Mouse (Mus musculus) kidney, adult 11 months (tissue): ENCODE measurements around the gene Dennd5a.

ENCODE experiments used
- DNase-seq: peaks from one replicate; pipeline ENCODE4 v3.0.0; 2022

Gene Dennd5a

DNA sequence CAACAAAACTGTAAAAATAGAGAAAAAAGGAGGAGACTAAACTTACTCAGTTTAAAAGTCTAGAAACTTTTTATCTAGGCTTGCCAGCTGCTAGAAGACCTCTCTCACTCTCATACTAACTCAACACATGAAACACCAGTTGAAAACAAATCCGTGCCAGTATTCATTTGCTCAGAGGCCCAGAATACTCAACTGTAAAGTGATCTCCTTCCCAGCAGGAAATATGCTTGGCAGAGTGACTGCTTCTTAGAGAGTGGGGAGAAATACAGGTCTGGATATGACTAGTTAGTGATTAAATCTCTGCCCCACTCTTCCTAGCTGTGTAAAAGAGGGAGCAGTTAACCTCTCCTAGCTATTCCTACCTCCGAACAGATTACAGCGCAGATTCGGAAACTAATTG is 2.3 kb upstream of the Dennd5a start:
- DNase-seq, result no peak

DNA sequence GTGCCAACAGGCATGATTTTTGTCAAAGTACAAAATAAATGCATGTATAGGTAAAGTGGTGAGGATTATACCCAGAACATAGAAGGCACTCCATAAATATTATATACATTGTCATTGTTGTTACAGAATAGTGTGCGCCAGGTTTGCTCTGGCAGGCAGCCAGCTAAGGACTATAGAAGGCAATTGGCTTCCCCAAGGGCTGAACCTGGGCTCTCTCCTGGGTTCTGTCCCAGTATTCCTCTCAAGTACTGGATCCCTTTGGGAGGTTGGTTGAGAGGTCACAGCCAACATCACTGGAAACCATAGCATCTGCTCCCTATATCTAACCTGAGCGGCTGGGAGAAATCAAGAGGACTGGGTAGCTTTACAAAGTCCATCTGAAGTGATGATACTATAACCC is 1.3 kb upstream of the Dennd5a start:
- no peak for DNase-seq

DNA sequence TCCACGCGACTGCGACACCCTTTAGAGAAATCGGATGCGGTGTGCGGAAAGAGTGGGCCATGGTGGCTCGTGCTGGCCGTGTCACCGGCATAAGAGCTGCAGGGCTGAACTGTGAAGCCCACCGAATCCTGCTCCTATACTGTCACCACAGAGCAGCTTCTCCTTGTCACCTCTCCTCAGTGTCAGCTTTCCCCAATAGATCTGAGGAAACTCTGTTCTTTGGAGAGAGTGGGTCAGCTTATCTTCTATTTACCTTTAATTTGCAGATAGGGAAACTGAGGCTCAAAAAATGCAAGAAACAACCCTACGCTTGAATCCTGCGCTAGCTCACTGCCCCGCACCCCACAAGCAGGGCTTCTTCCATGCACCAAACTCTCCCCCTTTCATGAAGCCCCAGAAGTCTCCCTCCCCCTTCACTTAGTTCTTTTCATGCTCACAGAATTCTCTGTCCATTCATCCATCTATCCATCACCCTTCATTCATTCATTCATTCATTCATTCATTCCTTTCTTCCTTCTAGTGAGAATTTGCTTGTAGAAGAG is 414 bp upstream of the Dennd5a start:
- DNase-seq, result no peak

DNA sequence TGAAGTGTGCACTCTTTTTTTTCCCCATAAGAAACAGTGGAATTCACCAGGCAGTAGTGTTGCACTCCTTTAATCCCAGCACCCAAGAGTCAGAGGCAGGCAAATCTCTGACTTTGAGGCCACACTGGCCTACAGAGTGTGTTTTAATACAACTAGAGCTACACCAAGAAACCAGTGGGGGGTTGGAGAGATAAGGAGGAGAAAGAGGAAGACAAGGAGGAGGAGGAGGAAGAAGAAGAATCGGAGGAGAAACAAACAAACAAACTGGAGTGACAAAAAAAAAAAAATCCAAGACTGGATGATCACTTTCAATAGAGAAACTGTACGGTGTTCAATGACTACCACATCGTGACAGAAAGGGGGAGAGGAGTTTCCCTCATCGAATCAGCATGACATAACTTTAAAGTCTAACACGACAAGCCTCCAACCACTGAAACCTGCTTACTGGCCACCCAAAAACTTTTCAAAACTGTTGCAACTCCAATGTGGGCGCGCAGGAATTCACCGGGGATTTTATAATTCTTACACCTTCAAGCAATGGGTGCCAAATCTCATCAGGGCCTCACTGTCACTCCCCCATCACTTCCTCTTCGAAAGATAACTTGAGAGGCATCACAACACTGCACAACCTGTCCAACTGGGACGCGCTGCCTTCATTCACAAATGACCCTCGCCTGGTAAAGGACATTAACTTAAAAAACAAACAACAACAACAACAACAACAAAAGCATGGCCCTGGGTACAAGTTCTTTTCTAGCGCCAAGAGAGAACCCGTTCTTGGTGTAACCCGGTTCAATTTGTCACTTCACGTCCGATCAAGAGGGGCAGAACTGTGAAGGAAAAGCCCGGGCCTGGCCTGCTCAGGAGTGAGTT is 1.2 kb downstream of the Dennd5a start:
- peak; percentile 11 for DNase-seq

DNA sequence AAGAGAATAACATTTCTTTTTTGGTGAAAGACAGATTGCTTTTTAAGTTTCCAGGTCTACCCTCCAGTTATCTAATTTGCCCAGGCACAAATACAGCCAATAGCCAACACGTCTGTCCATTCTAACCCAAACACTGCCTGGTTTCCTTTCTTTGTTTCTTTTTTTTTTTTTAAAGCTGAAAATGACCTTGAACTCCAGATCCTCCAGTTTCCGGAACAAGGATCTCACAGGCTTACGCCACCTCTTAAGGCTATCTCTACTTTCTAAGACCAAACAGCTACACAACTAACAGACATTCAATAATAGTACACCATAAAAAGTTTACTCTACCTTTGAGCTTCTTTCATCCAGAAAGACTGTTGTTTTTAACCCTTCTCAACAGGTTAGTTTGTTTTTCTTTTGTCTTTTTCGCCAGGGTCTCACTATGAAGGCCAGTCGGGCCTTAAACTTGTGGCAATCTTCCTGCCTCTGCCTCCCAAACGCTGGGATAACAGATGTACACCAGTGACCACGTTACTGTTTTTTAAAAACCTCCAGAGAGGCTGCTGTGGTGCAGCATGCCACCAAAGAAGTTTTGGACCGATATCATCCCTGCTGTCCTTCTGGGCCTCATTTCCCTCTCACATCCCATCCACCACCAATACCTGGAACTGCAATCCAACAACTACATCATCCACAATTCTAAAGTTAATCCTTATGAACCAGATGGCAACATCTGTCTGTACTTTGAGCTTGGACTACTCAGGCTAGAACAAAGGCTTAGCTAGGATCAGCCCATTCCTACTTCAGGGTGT is 2.1 kb downstream of the Dennd5a start:
- no peak for DNase-seq

DNA sequence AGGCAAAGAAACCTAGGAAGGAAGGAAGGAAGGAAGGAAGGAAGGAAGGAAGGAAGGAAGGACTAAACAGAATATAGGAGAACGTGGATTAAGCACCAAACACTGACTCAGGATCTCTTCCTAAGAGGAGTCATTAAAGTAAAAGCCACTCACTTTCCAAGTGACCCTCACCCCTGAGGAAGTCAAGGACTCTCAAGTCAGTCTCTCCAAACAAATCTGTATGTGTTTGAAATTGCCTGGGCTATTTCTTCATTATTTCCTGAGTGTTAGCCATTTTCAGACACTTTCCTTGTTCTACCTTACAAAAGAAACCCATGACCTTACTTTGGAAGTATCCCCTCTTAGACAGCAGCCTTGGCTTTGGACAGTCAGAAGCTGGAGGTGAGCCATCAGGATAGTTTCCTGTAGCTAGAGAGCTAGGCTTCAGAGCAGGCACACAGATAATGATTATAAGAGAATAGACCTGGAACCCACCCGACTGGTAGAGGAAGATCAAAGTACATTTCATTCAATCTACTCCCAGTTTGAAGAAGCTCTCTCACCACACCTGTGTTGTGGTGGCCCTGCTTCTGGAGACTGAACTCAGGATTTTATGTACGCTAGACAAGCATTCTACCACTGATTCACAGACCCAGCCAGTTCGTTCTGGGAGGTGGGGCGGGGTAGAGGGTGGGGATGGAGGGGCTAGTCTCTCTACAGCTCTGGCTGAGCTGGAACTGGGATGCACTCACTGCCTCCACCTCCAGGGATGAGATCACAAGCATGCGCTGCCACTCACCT is 5.5 kb downstream of the Dennd5a start:
- DNase-seq, result peak; percentile 35

DNA sequence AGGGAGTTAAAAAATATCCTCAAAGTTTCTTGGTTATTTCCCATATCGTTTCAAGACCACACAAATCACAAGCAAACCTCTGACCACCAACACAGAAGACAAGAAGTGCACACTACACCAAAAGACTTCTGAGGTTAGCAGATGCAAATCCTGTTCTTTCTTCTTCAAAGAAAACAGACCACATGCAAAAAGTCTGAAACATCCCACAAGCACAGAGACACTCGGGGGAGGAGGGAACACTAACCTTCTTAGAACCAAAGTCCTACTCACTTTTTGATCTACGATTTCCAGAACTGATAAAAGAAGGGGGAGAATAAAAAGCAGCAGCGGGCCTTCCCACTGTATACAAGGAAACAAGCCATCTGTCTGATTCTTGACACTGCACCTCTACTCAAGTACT is 9.0 kb downstream of the Dennd5a start:
- DNase-seq, result no peak

DNA sequence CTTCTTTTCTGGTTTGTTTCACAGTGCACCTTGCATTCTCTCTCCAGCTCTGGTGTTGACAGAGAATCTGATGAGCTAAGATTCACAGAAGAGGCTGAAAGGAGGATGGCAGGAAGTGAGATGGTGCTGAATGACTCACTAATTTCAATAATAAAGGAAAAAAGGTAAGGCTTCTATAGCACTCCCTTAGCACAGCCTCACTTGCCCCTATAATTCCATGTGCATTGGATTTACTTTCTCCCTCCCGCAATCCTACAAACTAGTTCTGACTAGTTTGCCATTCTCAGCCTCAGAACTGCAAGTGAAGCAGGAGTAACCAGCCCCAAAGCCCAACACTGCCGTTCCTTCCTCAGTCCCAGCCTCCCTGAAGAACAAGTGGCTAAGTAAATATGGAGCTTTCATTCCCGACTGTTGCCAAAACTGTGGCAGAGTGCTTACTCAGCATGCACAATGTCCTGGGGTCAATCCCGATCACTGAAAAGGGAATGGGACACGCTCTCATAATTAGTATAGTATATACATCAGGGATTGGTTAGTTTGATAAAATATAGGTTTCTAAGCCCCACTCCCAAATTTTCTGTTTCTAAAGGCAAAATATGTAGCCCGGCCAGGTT is 15.7 kb downstream of the Dennd5a start:
- no peak for DNase-seq

DNA sequence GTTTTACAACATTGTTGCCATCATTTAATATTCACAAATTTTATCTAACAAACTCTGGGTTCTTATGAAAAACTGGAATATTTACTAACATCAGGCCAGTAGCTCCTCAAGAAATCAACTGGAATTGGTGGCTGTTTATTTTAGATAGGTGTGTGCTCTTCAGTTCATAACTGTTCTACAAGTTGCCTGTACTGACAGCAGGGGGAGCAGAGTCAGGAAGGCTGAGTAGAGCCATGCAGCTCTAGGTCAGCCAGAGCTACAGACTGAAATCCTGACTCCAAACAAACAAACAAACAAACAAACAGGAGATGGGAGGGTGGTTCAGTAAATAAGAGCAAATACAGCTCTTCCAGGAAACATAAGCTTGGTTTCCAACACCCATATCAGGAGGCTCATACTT is 30.6 kb downstream of the Dennd5a start:
- no peak for DNase-seq

DNA sequence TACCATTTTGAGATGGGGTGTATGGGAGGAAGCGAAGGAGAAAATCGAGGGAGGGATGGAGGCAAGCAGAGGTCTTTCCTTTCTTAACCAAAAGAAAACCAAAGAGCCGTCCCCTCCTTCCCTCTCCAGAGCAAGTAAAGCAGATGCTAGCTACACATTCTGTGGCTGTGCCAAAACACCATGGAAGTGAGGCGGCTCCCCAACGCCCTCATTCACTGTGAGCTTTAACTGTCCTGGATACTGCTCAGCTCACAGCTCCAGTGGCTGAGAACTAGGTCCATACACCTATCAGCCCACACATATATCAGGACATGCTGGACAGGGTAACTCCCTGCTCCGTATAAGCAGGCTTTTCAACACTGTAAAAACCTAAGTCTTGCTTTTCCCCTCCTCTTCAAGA is 31.9 kb downstream of the Dennd5a start:
- DNase-seq, result no peak

DNA sequence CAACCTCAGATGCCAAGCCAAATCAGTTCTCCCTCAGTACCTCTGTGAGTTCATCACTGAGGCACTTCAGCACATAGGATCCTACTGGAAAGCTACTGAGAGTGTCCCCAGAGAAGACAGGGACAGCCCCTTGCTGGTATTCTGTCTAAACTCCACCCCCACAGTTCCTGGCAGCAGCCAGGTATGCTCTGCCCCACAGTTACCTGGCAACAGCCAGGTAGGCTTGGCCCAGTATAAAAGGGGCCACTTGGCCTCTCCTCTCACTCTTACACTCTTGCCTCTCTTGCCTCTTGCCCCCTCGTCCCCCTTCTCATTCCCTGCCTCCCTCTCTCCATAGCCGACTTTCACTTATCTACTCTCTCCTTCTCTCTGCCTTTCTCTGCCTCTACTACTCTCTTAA is 35.3 kb downstream of the Dennd5a start:
- DNase-seq, result no peak

DNA sequence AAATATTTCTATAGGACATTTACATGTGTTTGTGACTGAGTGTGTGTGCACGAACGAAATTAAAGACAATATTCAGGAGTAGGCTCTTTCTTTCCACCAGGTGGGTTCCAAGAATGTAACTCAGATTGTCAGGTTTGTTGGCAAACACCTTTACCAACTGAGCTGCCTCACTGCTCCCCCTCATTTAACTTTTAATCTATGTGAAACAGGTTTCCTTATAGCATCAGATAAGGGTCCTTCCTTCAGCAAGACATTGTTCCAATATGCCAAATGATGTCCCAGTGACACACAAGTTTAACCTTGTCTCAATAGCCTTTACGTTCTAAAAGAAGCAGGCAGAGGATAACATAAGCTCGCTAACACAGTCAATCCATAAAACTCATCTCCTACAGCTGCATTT is 37.4 kb downstream of the Dennd5a start:
- DNase-seq, result no peak

DNA sequence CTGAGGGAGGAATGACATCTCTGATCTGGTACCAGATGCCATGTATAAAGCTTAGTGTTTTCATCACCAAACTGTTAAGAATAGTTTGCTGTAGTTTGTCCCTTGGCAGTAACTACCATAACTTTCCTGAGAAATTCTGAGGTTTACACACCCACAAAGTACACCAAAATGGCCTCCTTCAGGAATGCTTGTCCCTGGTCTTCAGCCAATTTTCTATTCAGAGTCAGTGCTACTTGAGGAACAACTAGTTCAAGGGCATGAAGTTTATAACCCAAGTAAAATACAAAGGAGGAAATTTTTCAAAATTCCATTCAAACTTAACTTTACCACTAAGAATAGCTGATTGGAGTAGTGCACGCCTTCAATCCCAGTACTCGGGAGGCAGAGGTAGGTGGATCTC is 54.1 kb downstream of the Dennd5a start:
- no peak for DNase-seq

DNA sequence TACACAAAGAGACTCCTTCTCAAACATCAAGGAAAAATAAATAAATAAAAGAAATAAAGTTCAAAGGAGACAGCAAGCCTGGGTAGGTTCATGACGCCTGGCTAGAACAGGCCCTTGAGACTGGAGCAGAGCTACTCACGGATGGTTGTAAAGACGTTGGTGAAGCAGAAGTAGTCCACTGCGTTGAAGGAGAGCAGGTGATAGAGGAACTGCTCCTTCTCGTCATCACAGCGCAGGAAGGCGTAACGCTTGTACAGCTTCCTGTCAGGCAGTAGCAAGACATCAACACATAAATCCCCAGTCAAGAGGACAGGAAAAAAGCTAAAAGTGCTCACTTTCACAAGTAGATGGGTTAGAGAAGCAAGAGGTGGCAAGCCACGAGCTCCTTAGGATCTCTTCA is 59.3 kb downstream of the Dennd5a start:
- no peak for DNase-seq

DNA sequence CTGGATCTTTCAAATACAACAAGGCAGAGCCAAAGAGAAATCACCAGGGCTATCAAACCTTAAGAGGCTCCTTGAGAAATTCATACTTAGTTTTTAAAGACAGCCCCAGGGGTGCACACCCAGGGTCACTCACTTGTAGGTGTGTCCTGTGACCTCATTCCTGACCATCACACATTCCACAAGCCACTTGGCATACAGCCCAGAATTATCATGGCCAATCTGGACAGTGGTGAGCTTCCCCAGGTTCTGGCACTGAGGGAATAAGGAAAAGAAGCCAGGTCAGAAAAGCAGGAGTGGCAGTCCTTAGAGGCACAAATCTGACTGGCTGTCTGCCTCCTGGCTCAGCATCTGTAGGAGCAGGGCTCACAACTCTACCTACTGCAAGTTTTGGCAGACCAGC is 61.4 kb downstream of the Dennd5a start:
- DNase-seq, result peak; percentile 36

DNA sequence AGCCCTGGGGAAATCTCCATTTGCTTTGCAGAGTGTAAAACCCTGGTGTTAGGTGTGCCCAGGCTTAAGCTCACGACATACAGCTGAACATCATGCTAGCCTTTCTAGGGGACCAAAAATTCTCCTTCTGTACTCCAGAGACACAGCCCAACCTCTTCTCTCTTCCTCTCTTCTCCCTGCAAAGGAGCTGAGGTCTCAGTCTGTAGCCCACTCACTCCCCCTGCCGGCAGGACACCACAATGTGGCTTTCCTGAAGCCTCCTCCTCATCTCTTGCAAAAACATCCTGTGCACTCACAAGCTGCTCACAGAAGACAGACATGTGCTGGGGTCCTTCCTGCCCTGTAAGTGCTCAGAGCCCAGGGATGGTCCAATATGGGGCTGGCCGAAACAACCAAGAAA is 67.7 kb downstream of the Dennd5a start:
- DNase-seq, result peak; percentile 36

DNA sequence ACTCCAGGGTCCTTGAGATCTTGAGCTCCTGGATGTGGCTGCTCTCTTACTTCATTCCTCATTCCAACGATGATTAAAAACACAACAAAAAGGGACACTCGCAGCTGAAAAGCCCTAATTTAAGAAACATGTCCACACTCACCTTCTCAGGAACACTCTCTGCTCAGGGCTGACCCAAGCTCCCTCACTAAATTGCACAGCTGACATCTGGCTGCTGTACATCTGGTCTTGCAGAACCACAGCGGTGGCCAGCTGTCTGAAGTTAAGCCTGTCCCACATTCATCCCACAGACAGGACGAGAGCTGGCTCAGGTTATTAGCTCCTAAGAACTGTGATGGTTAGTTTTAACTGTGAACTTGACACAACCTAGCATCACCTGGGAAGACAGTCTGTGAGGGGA is 68.5 kb downstream of the Dennd5a start:
- no peak for DNase-seq

DNA sequence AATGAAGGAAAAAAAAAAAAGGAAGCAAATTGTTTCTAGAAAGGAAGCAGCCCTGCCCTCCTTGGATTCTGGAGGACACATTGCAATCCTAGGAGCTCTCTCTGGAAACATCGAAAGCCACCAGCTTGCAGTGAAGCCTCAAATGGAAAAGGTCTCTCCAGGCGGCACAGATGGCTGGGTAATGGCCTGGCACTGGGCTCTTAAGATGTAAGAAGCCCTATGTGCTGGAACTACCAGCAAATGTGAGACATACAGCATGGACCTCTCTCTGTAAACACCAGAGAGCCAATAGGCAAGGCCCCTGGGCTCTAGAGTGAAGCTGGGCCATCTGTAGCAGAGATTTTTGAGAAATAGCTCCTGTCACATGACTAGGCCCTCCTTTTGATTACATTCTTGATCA is 70.0 kb downstream of the Dennd5a start:
- no peak for DNase-seq

DNA sequence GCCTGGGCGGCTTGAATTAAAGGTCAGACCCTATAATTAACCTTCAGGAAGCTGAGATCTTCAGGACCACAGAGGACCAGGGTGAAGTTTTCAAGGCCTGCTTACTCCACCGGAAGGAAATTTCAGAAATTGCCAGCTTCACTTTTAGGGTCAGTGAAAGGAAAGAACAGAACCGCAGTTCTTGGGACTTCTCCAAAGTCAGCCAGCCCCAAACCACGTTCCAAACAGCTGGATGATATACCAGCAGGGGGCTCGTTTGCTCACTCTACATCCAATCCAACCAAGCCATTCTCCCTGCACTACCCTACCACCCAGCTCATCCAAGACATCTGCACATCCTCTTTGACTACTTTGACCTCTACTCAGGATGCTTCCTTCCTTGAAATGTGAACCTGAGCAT is 71.0 kb downstream of the Dennd5a start:
- no peak for DNase-seq

DNA sequence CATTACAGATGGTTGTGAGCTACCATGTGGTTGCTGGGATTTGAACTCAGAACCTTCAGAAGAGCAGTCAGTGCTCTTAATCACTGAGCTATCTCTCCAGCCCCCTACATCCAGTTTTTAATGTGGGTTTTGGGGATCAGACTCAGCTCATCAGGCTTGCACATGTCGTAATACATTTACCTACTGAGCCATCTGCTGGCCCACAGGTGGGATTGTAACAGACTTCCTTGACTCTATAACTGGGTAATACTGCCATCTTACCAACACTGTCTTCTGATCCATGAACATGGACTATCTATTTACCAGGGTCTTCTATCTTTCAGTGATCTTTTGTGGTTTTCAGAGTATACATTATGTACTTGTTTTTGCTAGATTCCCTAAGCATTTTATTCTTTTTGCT is 74.0 kb downstream of the Dennd5a start:
- DNase-seq, result no peak

DNA sequence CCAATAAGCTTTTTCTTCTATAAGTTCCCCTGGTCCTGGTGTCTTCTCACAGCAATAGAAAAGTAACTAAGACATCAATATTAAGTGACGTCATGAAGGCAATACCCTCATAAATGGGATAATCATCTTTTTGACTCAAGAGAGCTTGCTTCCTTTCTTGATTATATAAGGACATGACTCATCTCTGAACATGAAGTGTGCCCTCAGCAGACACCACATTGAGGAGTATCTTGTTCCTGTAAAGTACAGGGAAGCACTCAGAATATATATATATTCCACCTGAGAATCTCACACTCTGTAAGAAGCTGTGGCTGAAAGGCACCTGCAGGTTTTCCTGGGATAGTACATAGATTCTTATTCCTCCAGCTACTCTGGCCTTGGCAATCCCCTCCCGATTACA is 77.7 kb downstream of the Dennd5a start:
- no peak for DNase-seq

DNA sequence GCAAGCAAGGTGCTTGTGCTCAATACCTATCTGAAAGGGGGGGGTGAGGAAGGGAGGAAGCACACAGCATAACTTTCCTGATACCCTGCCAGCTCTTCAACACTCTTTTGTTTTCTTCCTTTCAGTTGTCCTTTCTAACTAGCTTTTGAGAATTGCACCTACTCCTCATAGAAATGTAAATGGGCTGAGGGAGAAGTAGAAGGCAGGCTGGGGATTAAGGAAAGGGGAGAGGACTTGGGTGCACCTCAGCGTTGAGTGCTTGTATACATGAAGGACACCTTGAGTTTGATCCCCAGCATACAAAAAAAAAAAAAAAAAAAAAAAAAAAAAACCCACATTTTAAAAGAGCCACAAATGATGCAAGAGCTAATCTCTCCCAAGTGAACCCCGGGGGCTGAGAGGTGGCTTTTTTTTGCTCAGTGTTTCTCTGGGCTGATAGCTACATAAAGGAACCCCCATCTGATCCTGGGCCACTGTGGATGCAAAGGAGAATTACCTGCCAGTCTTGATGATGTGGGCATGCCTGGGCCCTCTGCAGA is 78.6 kb downstream of the Dennd5a start:
- no peak for DNase-seq

DNA sequence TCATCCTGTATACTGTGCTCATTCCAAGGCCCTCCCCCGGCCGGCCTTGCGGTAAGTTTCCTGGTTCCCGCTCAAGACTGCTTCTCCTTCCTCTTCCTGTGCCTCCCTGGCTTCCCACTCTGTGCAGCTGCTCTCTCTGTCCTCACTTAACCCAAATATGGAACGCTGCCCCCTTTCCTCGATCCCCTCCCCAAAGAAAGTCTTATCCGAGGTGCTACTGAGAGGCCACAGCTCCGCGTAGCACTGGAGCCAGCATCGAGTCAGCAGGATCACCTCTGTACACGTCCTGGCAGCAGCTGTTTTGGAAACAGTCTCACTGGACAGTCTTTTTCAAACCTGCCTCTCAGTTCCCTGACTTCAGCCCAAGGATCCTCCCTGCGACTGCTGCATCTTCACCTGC is 81.1 kb downstream of the Dennd5a start:
- no peak for DNase-seq
